Mouse (Mus musculus): ENCODE measurements around the gene Olfr591. TPM values are rescaled to one million over a fixed set of nuclear protein-coding genes. Genes with fewer than 3 reads are reported as not detected.
"Not testable (repeated sequence)": the region's sequence is repeated elsewhere in the genome, so short reads cannot be mapped to it uniquely, and the experiment has no call there.

Olfr591 gene
- polyA plus RNA-seq (2015; fragmentation: Nextera tagmentation; extraction: Ambion mirVana): not detected in 2 replicates

- WGBS: 68% methylated on average over 1 of the region's 1 CpGs
- H3K4me3 ChIP-seq: no peak within 1 kb of the TSS
- no peak for ATAC-seq (ENCODE audit: low read depth)
These were observed at the start of gene Olfr591 for GRCm38 (mm10) chr7:103178240-103178639. Olfr591 (minus strand) TSS chr7:103178340.

GRCm38 (mm10) chr7:103216696-103217095, 38.6 kb upstream of the Olfr591 start, which contains the start of gene Olfr594:
Olfr594 (plus strand) TSS chr7:103216996.
- H3K4me3 ChIP-seq: no peak within 1 kb of the TSS
- ATAC-seq (ENCODE audit: low read depth): no peak
- H3K9ac ChIP-seq: no peak within 1 kb of the TSS
- H3K27me3 ChIP-seq: no peaks in the 10 kb centered on the region
- H3K36me3 ChIP-seq: no peaks in the 10 kb centered on the region
- no peaks in the 10 kb centered on the region for H3K9me3 ChIP-seq
- no peaks in the 10 kb centered on the region for H3K4me1 ChIP-seq (replicated peaks)
- no peak within 1 kb of the TSS for H3K4me2 ChIP-seq
- no peak within 1 kb of the TSS for H3K27ac ChIP-seq (replicated peaks)

More at GRCm38 (mm10) chr7:103178240-103178639, at the start of gene Olfr591:
- H3K4me1 ChIP-seq (replicated peaks): no peaks in the 10 kb centered on the region
- no peak within 1 kb of the TSS for H3K27ac ChIP-seq (replicated peaks)
- no peaks in the 10 kb centered on the region for H3K36me3 ChIP-seq
- no peaks in the 10 kb centered on the region for H3K27me3 ChIP-seq
- no peak within 1 kb of the TSS for H3K9ac ChIP-seq
- H3K4me2 ChIP-seq: no peak within 1 kb of the TSS
- H3K9me3 ChIP-seq: peaks cover 10% of the 10 kb centered on the region; the same call in 1 of the 2 replicates

GRCm38 (mm10) chr7:103212050-103212449, 33.9 kb upstream of the Olfr591 start:
- 92% methylated on average over 5 of the region's 5 CpGs for WGBS

GRCm38 (mm10) chr7:103211562-103211961, 33.4 kb upstream of the Olfr591 start, which contains the start of gene Olfr593:
Olfr593 (plus strand) TSS chr7:103211862.
- WGBS: 79% methylated on average over 1 of the region's 1 CpGs
- Histone ChIP-seq H3K4me1 (replicated peaks) (no peaks in the 10 kb centered on the region), H3K4me3 (no peak within 1 kb of the TSS), H3K4me2 (no peak within 1 kb of the TSS), H3K27me3 (no peaks in the 10 kb centered on the region), H3K36me3 (no peaks in the 10 kb centered on the region), H3K9me3 (no peaks in the 10 kb centered on the region), H3K27ac (replicated peaks) (no peak within 1 kb of the TSS), H3K9ac (no peak within 1 kb of the TSS)
- no peak for ATAC-seq (ENCODE audit: low read depth)

More at GRCm38 (mm10) chr7:103212050-103212449, 33.9 kb upstream of the Olfr591 start:
- H3K27ac ChIP-seq (replicated peaks); H3K4me2 ChIP-seq; H3K9ac ChIP-seq; ATAC-seq (ENCODE audit: low read depth); H3K4me1 ChIP-seq (replicated peaks); H3K9me3 ChIP-seq; H3K4me3 ChIP-seq; H3K27me3 ChIP-seq; H3K36me3 ChIP-seq: not testable (repeated sequence)

- H3K9ac ChIP-seq; H3K4me2 ChIP-seq; ATAC-seq (ENCODE audit: low read depth); H3K4me1 ChIP-seq (replicated peaks); H3K36me3 ChIP-seq; H3K27me3 ChIP-seq; H3K4me3 ChIP-seq; H3K27ac ChIP-seq (replicated peaks): not testable (repeated sequence)
- 83% methylated on average over 1 of the region's 1 CpGs for WGBS
- H3K9me3 ChIP-seq: peaks cover 10% of the 10 kb centered on the region; the same call in 1 of the 2 replicates
These were observed 6.4 kb upstream of the Olfr591 start, which contains the start of gene Olfr592 for GRCm38 (mm10) chr7:103184503-103184902. Olfr592 (plus strand) TSS chr7:103184803.

GRCm38 (mm10) chr7:103169697-103170096, 8.4 kb downstream of the Olfr591 start:
- no peak for ATAC-seq (ENCODE audit: low read depth)
- 81% methylated on average over 5 of the region's 5 CpGs for WGBS
- H3K36me3 ChIP-seq: no peaks in the 10 kb centered on the region

GRCm38 (mm10) chr7:103156256-103156655, 21.9 kb downstream of the Olfr591 start, which contains the start of gene Olfr589:
Olfr589 (minus strand) TSS chr7:103156356.
- no peak within 1 kb of the TSS for H3K27ac ChIP-seq (replicated peaks)
- H3K4me3 ChIP-seq: no peak within 1 kb of the TSS
- no peaks in the 10 kb centered on the region for H3K4me1 ChIP-seq (replicated peaks)
- WGBS: 75% methylated on average over 2 of the region's 2 CpGs
- no peak within 1 kb of the TSS for H3K4me2 ChIP-seq
- ATAC-seq (ENCODE audit: low read depth): no peak
- H3K9me3 ChIP-seq: no peaks in the 10 kb centered on the region
- no peak within 1 kb of the TSS for H3K9ac ChIP-seq
- no peaks in the 10 kb centered on the region for H3K27me3 ChIP-seq
- no peaks in the 10 kb centered on the region for H3K36me3 ChIP-seq

More at GRCm38 (mm10) chr7:103169697-103170096, 8.4 kb downstream of the Olfr591 start:
- Histone ChIP-seq H3K27me3 (no peaks in the 10 kb centered on the region), H3K4me2 (no peak overlapping the region), H3K27ac (replicated peaks) (no peak overlapping the region), H3K4me1 (replicated peaks) (no peaks in the 10 kb centered on the region), H3K4me3 (no peak overlapping the region), H3K9me3 (no peaks in the 10 kb centered on the region), H3K9ac (no peak overlapping the region)

GRCm38 (mm10) chr7:103140579-103140978, 37.6 kb downstream of the Olfr591 start, which contains the start of gene Olfr588-ps1:
Olfr588-ps1 (plus strand) TSS chr7:103140879.
- no peak within 1 kb of the TSS for H3K9ac ChIP-seq
- 78% methylated on average over 1 of the region's 1 CpGs for WGBS
- H3K4me1 ChIP-seq (replicated peaks): no peaks in the 10 kb centered on the region
- no peaks in the 10 kb centered on the region for H3K9me3 ChIP-seq
- no peak for ATAC-seq (ENCODE audit: low read depth)
- H3K4me2 ChIP-seq: no peak within 1 kb of the TSS
- no peak within 1 kb of the TSS for H3K4me3 ChIP-seq
- no peaks in the 10 kb centered on the region for H3K27me3 ChIP-seq
- no peak within 1 kb of the TSS for H3K27ac ChIP-seq (replicated peaks)
- H3K36me3 ChIP-seq: no peaks in the 10 kb centered on the region

- 94% methylated on average over 3 of the region's 3 CpGs for WGBS
- Histone ChIP-seq H3K4me2 (no peak within 1 kb of the TSS), H3K4me1 (replicated peaks) (no peaks in the 10 kb centered on the region), H3K4me3 (no peak within 1 kb of the TSS), H3K27ac (replicated peaks) (no peak within 1 kb of the TSS), H3K9me3 (no peaks in the 10 kb centered on the region), H3K36me3 (no peaks in the 10 kb centered on the region), H3K27me3 (no peaks in the 10 kb centered on the region), H3K9ac (no peak within 1 kb of the TSS)
- no peak for ATAC-seq (ENCODE audit: low read depth)
These were observed 52.6 kb downstream of the Olfr591 start, which contains the start of gene Olfr586 for GRCm38 (mm10) chr7:103125538-103125937. Olfr586 (minus strand) TSS chr7:103125638.

- H3K4me1 ChIP-seq (replicated peaks): no peaks in the 10 kb centered on the region
- H3K36me3 ChIP-seq: no peaks in the 10 kb centered on the region
- ATAC-seq (ENCODE audit: low read depth): no peak
- WGBS: 46% methylated on average over 3 of the region's 3 CpGs
- H3K4me2 ChIP-seq: no peak overlapping the region
- no peaks in the 10 kb centered on the region for H3K27me3 ChIP-seq
- no peak overlapping the region for H3K9ac ChIP-seq
- H3K4me3 ChIP-seq: no peak overlapping the region
- H3K9me3 ChIP-seq: no peaks in the 10 kb centered on the region
- H3K27ac ChIP-seq (replicated peaks): no peak overlapping the region
These were observed 58.7 kb downstream of the Olfr591 start for GRCm38 (mm10) chr7:103119406-103119805.

Other genes with a start within 250 kb of the Olfr591 start
- not detected in 2 replicates for gene Olfr573-ps1, start 235.8 kb downstream of the Olfr591 start, polyA plus RNA-seq (2015; fragmentation: Nextera tagmentation; extraction: Ambion mirVana)
- gene Olfr574, start 229.9 kb downstream of the Olfr591 start, polyA plus RNA-seq (2015; fragmentation: Nextera tagmentation; extraction: Ambion mirVana): not detected in 2 replicates
- not detected in 2 replicates for gene Olfr575, start 219.6 kb downstream of the Olfr591 start, polyA plus RNA-seq (2015; fragmentation: Nextera tagmentation; extraction: Ambion mirVana)
- gene Olfr576, start 215.7 kb downstream of the Olfr591 start, polyA plus RNA-seq (2015; fragmentation: Nextera tagmentation; extraction: Ambion mirVana): not detected in 2 replicates
- not detected in 2 replicates for gene Olfr577, start 202.4 kb downstream of the Olfr591 start, polyA plus RNA-seq (2015; fragmentation: Nextera tagmentation; extraction: Ambion mirVana)
- gene Olfr578, start 189.0 kb downstream of the Olfr591 start, polyA plus RNA-seq (2015; fragmentation: Nextera tagmentation; extraction: Ambion mirVana): not detected in 2 replicates
- not detected in 2 replicates for gene Olfr582, start 140.3 kb downstream of the Olfr591 start, polyA plus RNA-seq (2015; fragmentation: Nextera tagmentation; extraction: Ambion mirVana)
- not detected in 2 replicates for gene Olfr583, start 127.0 kb downstream of the Olfr591 start, polyA plus RNA-seq (2015; fragmentation: Nextera tagmentation; extraction: Ambion mirVana)
- not detected in 2 replicates for gene Olfr584, start 96.5 kb downstream of the Olfr591 start, polyA plus RNA-seq (2015; fragmentation: Nextera tagmentation; extraction: Ambion mirVana)
- not detected in 2 replicates for gene Olfr585, start 80.6 kb downstream of the Olfr591 start, polyA plus RNA-seq (2015; fragmentation: Nextera tagmentation; extraction: Ambion mirVana)
- gene Olfr586, start 52.7 kb downstream of the Olfr591 start, polyA plus RNA-seq (2015; fragmentation: Nextera tagmentation; extraction: Ambion mirVana): not detected in 2 replicates
- not detected in 2 replicates for gene Olfr588-ps1, start 37.5 kb downstream of the Olfr591 start, polyA plus RNA-seq (2015; fragmentation: Nextera tagmentation; extraction: Ambion mirVana)
- gene Olfr589, start 22.0 kb downstream of the Olfr591 start, polyA plus RNA-seq (2015; fragmentation: Nextera tagmentation; extraction: Ambion mirVana): not detected in 2 replicates
- gene Olfr592, start 6.5 kb upstream of the Olfr591 start, polyA plus RNA-seq (2015; fragmentation: Nextera tagmentation; extraction: Ambion mirVana): not detected in 2 replicates
- not detected in 2 replicates for gene Olfr593, start 33.5 kb upstream of the Olfr591 start, polyA plus RNA-seq (2015; fragmentation: Nextera tagmentation; extraction: Ambion mirVana)
- gene Olfr594, start 38.7 kb upstream of the Olfr591 start, polyA plus RNA-seq (2015; fragmentation: Nextera tagmentation; extraction: Ambion mirVana): not detected in 2 replicates
- gene Usp17ld, start 74.2 kb upstream of the Olfr591 start, polyA plus RNA-seq (2015; fragmentation: Nextera tagmentation; extraction: Ambion mirVana): not detected in 2 replicates
- gene Olfr596, start 127.3 kb upstream of the Olfr591 start, polyA plus RNA-seq (2015; fragmentation: Nextera tagmentation; extraction: Ambion mirVana): not detected in 2 replicates
- not detected in 2 replicates for gene Olfr597, start 138.0 kb upstream of the Olfr591 start, polyA plus RNA-seq (2015; fragmentation: Nextera tagmentation; extraction: Ambion mirVana)
- not detected in 2 replicates for gene Olfr598, start 145.2 kb upstream of the Olfr591 start, polyA plus RNA-seq (2015; fragmentation: Nextera tagmentation; extraction: Ambion mirVana)
- gene Olfr599, start 157.6 kb upstream of the Olfr591 start, polyA plus RNA-seq (2015; fragmentation: Nextera tagmentation; extraction: Ambion mirVana): not detected in 2 replicates
- gene Olfr600, start 171.3 kb upstream of the Olfr591 start, polyA plus RNA-seq (2015; fragmentation: Nextera tagmentation; extraction: Ambion mirVana): not detected in 2 replicates
- gene Olfr601, start 184.3 kb upstream of the Olfr591 start, polyA plus RNA-seq (2015; fragmentation: Nextera tagmentation; extraction: Ambion mirVana): not detected in 2 replicates
- not detected in 2 replicates for gene Olfr603, start 207.8 kb upstream of the Olfr591 start, polyA plus RNA-seq (2015; fragmentation: Nextera tagmentation; extraction: Ambion mirVana)
- gene Usp17lc, start 236.7 kb upstream of the Olfr591 start, polyA plus RNA-seq (2015; fragmentation: Nextera tagmentation; extraction: Ambion mirVana): not detected in 2 replicates